Mouse (Mus musculus): Measurements from ENCODE around the gene Olfr96.

Olfr96 gene

DNA sequence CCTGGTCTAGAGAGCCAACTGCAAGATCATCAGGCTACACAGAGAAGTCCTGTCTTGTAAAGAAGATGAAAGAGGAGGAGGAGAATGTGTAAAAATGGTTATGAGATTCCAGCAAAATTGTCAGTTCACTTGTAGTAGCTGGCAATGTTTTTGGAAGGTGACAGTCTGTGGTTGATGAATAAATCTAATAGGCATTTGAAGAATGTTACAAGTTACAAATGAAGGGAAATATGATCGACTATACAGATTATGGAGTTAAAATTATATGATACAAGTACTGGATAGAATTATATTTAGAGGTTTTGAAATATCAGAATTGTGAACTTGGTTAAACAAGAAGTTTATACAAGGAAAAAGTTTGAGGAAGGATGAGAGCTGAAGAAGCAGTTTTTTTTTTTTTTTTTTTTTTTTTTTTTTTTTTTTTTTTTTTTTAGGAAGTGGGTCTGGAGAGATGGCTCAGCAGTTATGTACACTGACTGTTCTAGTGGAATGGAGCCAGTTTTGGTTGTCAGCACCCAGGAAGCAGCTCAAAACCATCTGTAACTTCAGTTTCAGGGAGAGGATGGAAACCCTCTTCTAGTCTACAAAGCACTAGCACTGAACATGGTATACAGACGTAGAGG lies 55.8 kb downstream of the Olfr96 start:
- DNase-seq: no peak
